Mouse (Mus musculus): ENCODE measurements around the gene Flot1. TPM values are rescaled to one million over a fixed set of nuclear protein-coding genes. Genes with fewer than 3 reads are reported as not detected.

The Flot1 gene
- total and polyA plus RNA-seq, 3 experiments: 68.5 to 93.5 (median 84.9) TPM

DNA sequence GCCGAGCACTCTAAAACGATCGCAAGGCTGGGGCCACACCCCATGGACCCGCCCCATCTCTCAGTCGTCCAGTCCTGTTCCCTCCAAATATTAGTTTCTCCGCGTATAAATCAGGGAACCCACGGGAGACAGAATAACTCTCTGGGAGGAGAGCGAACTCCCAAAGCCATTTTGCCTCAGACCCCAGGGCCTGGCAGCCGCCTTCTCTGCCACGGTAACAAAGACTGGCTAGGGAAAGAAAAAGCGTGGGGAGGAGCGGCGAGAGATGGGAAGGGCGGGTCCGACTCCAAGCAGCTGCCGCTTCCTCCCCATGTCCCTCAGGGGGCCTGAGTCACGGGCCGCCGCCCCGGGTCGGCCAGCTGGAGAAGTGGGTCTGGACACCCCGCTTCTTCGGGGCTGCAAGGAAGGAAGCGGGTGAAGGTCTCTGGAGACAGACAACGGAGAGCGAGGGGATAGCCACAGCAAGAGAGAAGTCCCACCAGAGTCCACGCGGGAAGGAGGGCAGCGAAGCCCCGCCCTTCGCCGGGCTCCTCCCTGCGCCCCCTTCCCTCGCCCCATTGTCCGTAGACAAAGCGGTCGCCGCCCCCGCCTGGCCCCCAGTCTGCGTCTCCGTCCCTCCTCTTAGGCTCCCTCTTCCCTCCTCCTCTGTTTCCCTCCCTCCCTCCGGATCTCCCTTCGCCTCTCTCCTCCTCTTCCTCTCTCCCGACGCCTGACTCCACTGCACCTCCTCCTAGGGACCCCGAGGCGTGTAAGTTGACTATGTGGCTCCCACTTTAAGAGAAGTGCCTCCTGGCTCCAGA lies 42.7 kb downstream of the Flot1 start, which contains the start of gene Ppp1r18:
Gene Ppp1r18 (plus strand): TSS at position 113 of the 800 bp plus-strand sequence.
- TF ChIP-seq GATA1 (IDR thresholded peaks at IDR 0.05; ENCODE audit: borderline replicate concordance, low read length): no peak
- no peak for TF ChIP-seq GATA2 (IDR thresholded peaks at IDR 0.05; ENCODE audit: borderline replicate concordance, low read depth, low read length)
- TF ChIP-seq TAL1 (conservative IDR thresholded peaks at IDR 0.05; ENCODE audit: low read depth, low read length): no peak
- no peak for TF ChIP-seq POLR2AphosphoS5 (IDR thresholded peaks at IDR 0.05; ENCODE audit: insufficient replicate concordance, low read depth, low read length)
- no peak for TF ChIP-seq CTCF (IDR thresholded peaks at IDR 0.05; ENCODE audit: low read depth, low read length)
- Histone ChIP-seq H3K36me3 (replicated peaks) (peaks cover 25% of the 10 kb centered on the region), H3K9me3 (replicated peaks) (no peaks in the 10 kb centered on the region), H3K4me1 (ENCODE audit: insufficient read depth, low read depth, low read length) (peaks cover 95% of the 10 kb centered on the region), H3K27me3 (ENCODE audit: insufficient read depth, low read length) (peaks cover 17% of the 10 kb centered on the region; the same call in 1 of the 2 replicates), H3K4me3 (ENCODE audit: low read depth, low read length) (peak within 1 kb of the TSS; percentile 74)
- DNase-seq (ENCODE audit: low spot score): peak; percentile 60
- ATAC-seq (ENCODE audit: extremely low read depth, insufficient number of reproducible peaks, low FRiP score, poor library complexity, severe bottlenecking): 0 out of 2 replicates have a peak, but pooled peaks have one; percentile 3

DNA sequence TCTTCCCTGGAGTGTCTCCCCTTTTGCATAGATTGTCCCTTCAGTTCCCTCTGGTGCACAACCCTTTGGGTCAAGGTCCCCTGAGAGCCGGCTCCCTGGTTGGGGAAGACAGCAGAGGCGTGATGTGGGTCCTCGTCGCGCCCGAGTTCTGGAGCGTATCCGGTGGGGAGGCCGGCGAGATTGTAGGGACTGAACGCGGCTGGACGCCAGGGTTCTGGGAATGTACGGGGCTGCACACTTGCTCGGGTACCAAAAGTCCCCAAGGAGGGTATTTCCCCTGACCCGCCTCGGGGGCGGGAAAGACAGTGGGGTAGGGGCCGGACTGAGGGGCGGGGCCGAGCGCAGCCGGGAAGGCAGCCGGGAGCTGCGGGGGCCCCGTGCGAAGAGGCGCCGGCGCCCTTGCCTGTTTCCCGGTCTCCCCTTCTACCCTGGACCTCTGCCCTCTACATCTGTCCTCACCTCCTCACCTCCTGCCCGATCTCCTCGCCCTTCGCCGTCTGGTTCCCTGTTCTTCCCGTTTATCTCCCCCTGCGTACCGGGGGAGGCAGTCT lies 43.3 kb downstream of the Flot1 start:
- ATAC-seq (ENCODE audit: extremely low read depth, insufficient number of reproducible peaks, low FRiP score, poor library complexity, severe bottlenecking): no peak

DNA sequence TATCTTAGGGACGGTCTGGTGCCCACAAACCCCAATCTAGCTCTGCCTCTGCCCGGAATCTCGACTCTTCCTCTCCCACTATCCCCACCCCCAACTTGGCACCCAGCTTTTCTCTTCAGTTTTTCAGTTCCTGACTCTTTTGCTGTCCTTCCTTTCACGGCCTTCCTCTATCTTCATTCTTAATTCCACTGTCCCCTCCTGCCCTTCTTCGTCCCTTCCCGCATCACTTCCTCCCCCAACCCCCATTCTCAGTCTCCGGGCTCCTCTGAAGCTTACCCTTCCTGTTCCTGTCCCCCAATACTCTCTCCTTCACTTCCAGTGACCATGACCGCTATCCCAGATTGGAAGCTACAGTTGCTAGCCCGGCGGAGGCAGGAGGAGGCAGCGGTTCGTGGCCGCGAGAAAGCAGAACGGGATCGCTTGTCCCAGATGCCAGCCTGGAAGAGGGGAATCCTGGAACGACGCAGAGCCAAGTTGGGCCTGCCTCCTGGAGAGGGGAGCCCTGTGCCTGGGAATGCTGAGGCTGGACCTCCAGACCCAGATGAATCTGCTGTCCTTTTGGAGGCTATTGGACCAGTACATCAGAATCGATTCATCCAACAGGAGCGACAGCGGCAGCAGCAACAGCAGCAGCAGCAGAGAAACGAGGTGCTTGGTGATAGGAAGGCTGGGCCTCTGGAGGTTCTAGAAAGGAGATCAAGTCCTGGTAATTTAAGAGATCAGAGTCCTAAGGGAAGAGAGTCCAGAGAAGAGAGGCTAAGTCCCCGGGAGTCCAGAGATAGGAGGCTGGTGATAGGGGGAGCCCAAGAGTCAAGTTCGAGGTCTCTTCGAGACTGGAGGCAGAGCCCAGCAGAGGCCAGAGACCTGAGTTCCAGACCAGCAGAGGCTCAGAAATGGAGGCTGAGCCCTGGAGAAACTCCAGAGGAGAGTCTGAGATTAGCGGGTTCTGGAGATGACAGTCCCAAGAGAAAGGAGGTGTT lies 44.2 kb downstream of the Flot1 start:
- DNase-seq (ENCODE audit: low spot score): peak; percentile 37
- H3K36me3 ChIP-seq (replicated peaks): peaks cover 35% of the 10 kb centered on the region
- TF ChIP-seq POLR2AphosphoS5 (IDR thresholded peaks at IDR 0.05; ENCODE audit: insufficient replicate concordance, low read depth, low read length) (no peak), CTCF (IDR thresholded peaks at IDR 0.05; ENCODE audit: low read depth, low read length) (0 out of 2 replicates have a peak, but pooled peaks have one; percentile 7)
- peak overlapping the region; percentile 74 for H3K4me3 ChIP-seq (ENCODE audit: low read depth, low read length)
- H3K9me3 ChIP-seq (replicated peaks): peaks cover 4% of the 10 kb centered on the region; the same call in 1 of the 2 replicates
- peaks cover 17% of the 10 kb centered on the region; the same call in 1 of the 2 replicates for H3K27me3 ChIP-seq (ENCODE audit: insufficient read depth, low read length)
- peaks cover 94% of the 10 kb centered on the region for H3K4me1 ChIP-seq (ENCODE audit: insufficient read depth, low read depth, low read length)
- no peak for ATAC-seq (ENCODE audit: extremely low read depth, insufficient number of reproducible peaks, low FRiP score, poor library complexity, severe bottlenecking)

More for the DNA sequence above, 43.3 kb downstream of the Flot1 start:
- no peak for TF ChIP-seq GATA2 (IDR thresholded peaks at IDR 0.05; ENCODE audit: borderline replicate concordance, low read depth, low read length)
- no peak for TF ChIP-seq POLR2AphosphoS5 (IDR thresholded peaks at IDR 0.05; ENCODE audit: insufficient replicate concordance, low read depth, low read length)
- no peak for TF ChIP-seq GATA1 (IDR thresholded peaks at IDR 0.05; ENCODE audit: borderline replicate concordance, low read length)
- TF ChIP-seq CTCF (IDR thresholded peaks at IDR 0.05; ENCODE audit: low read depth, low read length): no peak
- no peak for TF ChIP-seq TAL1 (conservative IDR thresholded peaks at IDR 0.05; ENCODE audit: low read depth, low read length)
- Histone ChIP-seq H3K27me3 (ENCODE audit: insufficient read depth, low read length) (peaks cover 17% of the 10 kb centered on the region; the same call in 1 of the 2 replicates), H3K4me1 (ENCODE audit: insufficient read depth, low read depth, low read length) (peaks cover 94% of the 10 kb centered on the region), H3K9me3 (replicated peaks) (peaks cover 4% of the 10 kb centered on the region; the same call in 1 of the 2 replicates), H3K36me3 (replicated peaks) (peaks cover 30% of the 10 kb centered on the region), H3K4me3 (ENCODE audit: low read depth, low read length) (peak overlapping the region; percentile 74)
- peak; percentile 41 for DNase-seq (ENCODE audit: low spot score)

DNA sequence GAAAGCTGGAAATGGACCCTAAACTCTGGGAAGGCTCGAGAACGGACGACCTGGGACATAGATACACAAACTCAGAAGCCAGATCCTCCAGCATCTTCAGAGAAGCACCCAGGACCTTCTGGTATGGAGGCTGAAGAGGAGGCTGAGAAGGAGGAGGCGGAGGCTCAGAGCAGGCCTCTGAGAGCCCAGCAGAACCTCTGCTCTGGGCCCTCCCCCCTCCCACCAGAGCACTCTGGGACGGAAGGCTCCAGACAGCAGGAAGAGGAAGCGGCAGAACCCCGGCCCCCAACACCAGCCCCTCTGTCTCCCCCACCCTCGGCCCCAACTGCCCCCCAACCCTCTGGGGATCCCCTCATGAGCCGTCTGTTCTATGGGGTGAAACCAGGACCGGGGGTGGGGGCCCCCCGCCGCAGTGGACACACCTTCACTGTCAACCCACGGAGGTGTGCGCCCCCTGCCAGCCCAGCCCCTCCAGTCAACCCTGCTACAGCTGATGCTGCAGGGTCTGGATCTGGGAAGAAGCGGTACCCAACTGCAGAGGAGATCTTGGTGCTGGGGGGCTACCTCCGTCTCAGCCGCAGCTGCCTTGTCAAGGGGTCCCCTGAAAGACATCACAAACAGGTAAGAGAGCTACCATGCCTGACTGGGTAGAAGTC lies 45.3 kb downstream of the Flot1 start:
- Histone ChIP-seq H3K4me1 (ENCODE audit: insufficient read depth, low read depth, low read length) (peaks cover 94% of the 10 kb centered on the region), H3K27me3 (ENCODE audit: insufficient read depth, low read length) (peaks cover 17% of the 10 kb centered on the region; the same call in 1 of the 2 replicates), H3K4me3 (ENCODE audit: low read depth, low read length) (peak overlapping the region; percentile 74), H3K36me3 (replicated peaks) (peaks cover 37% of the 10 kb centered on the region), H3K9me3 (replicated peaks) (peaks cover 4% of the 10 kb centered on the region; the same call in 1 of the 2 replicates)
- ATAC-seq (ENCODE audit: extremely low read depth, insufficient number of reproducible peaks, low FRiP score, poor library complexity, severe bottlenecking) (no peak), DNase-seq (ENCODE audit: low spot score) (peak; percentile 58)
- TF ChIP-seq CTCF (IDR thresholded peaks at IDR 0.05; ENCODE audit: low read depth, low read length): no peak
- no peak for TF ChIP-seq GATA2 (IDR thresholded peaks at IDR 0.05; ENCODE audit: borderline replicate concordance, low read depth, low read length)
- no peak for TF ChIP-seq POLR2AphosphoS5 (IDR thresholded peaks at IDR 0.05; ENCODE audit: insufficient replicate concordance, low read depth, low read length)
- TF ChIP-seq TAL1 (conservative IDR thresholded peaks at IDR 0.05; ENCODE audit: low read depth, low read length): no peak
- TF ChIP-seq GATA1 (IDR thresholded peaks at IDR 0.05; ENCODE audit: borderline replicate concordance, low read length): no peak

GRCm38 (mm10) chr17:35868961-35869345 lies 45.9 kb downstream of the Flot1 start:
- Histone ChIP-seq H3K4me3 (ENCODE audit: low read depth, low read length) (peak overlapping the region; percentile 74), H3K4me1 (ENCODE audit: insufficient read depth, low read depth, low read length) (peaks cover 94% of the 10 kb centered on the region), H3K27me3 (ENCODE audit: insufficient read depth, low read length) (peaks cover 17% of the 10 kb centered on the region; the same call in 1 of the 2 replicates), H3K9me3 (replicated peaks) (peaks cover 4% of the 10 kb centered on the region; the same call in 1 of the 2 replicates), H3K36me3 (replicated peaks) (peaks cover 37% of the 10 kb centered on the region)
- DNase-seq (ENCODE audit: low spot score) (no peak), ATAC-seq (ENCODE audit: extremely low read depth, insufficient number of reproducible peaks, low FRiP score, poor library complexity, severe bottlenecking) (no peak)
- TF ChIP-seq CTCF (IDR thresholded peaks at IDR 0.05; ENCODE audit: low read depth, low read length) (no peak), POLR2AphosphoS5 (IDR thresholded peaks at IDR 0.05; ENCODE audit: insufficient replicate concordance, low read depth, low read length) (no peak), GATA1 (IDR thresholded peaks at IDR 0.05; ENCODE audit: borderline replicate concordance, low read length) (no peak), TAL1 (conservative IDR thresholded peaks at IDR 0.05; ENCODE audit: low read depth, low read length) (no peak), GATA2 (IDR thresholded peaks at IDR 0.05; ENCODE audit: borderline replicate concordance, low read depth, low read length) (no peak)

All from G1E (cell line).